Mouse (Mus musculus): ENCODE measurements at regions not wholly inside any gene's neighbourhood (a gene's known extent, or its start where the extent isn't known, plus 50 kb on each side); places are given as distances from the start of the nearest gene placed in this dataset.
"Not testable (repeated sequence)": the region's sequence is repeated elsewhere in the genome, so short reads cannot be mapped to it uniquely, and the experiment has no call there.

- no peak for DNase-seq (ENCODE audit: low read depth, low spot score)
These were observed 1914.7 kb downstream of the Efna5 start for GRCm38 (mm10) chr17:60966401-60966800.

GRCm38 (mm10) chr17:60965660-60966059 is 1915.5 kb downstream of the Efna5 start:
- no peak for DNase-seq (ENCODE audit: low read depth, low spot score)

- DNase-seq (ENCODE audit: low read depth, low spot score), result no peak
These were observed 1929.7 kb downstream of the Efna5 start for GRCm38 (mm10) chr17:60951464-60951863.

- DNase-seq (ENCODE audit: low read depth, low spot score), result no peak
These were observed 1924.8 kb upstream of the Nudt12 start for GRCm38 (mm10) chr17:60937754-60938508.

- no peak for DNase-seq (ENCODE audit: low read depth, low spot score)
These were observed 1921.1 kb upstream of the Nudt12 start for GRCm38 (mm10) chr17:60934223-60934622.

GRCm38 (mm10) chr17:60925822-60926383 is 1912.7 kb upstream of the Nudt12 start:
- DNase-seq (ENCODE audit: low read depth, low spot score), result peak; percentile 4

- DNase-seq (ENCODE audit: low read depth, low spot score), result not testable (repeated sequence)
These were observed 1869.5 kb upstream of the Nudt12 start for GRCm38 (mm10) chr17:60882721-60883120.

GRCm38 (mm10) chr17:60857445-60857844 is 1844.3 kb upstream of the Nudt12 start:
- no peak for DNase-seq (ENCODE audit: low read depth, low spot score)

- no peak for DNase-seq (ENCODE audit: low read depth, low spot score)
These were observed 1841.5 kb upstream of the Nudt12 start for GRCm38 (mm10) chr17:60854659-60855058.

GRCm38 (mm10) chr17:60838794-60839193 is 1825.6 kb upstream of the Nudt12 start:
- not testable (repeated sequence) for DNase-seq (ENCODE audit: low read depth, low spot score)

- no peak for DNase-seq (ENCODE audit: low read depth, low spot score)
These were observed 1819.4 kb upstream of the Nudt12 start for GRCm38 (mm10) chr17:60832531-60832930.

GRCm38 (mm10) chr17:60830498-60830897 is 1817.3 kb upstream of the Nudt12 start:
- no peak for DNase-seq (ENCODE audit: low read depth, low spot score)

GRCm38 (mm10) chr17:60804715-60805449 is 1791.7 kb upstream of the Nudt12 start:
- no peak for DNase-seq (ENCODE audit: low read depth, low spot score)

GRCm38 (mm10) chr17:60762270-60762669 is 1749.1 kb upstream of the Nudt12 start:
- DNase-seq (ENCODE audit: low read depth, low spot score), result no peak

GRCm38 (mm10) chr17:60761100-60761499 is 1747.9 kb upstream of the Nudt12 start:
- no peak for DNase-seq (ENCODE audit: low read depth, low spot score)

GRCm38 (mm10) chr17:60742856-60743255 is 1729.7 kb upstream of the Nudt12 start:
- no peak for DNase-seq (ENCODE audit: low read depth, low spot score)

GRCm38 (mm10) chr17:60738211-60738610 is 1725.0 kb upstream of the Nudt12 start:
- no peak for DNase-seq (ENCODE audit: low read depth, low spot score)

- DNase-seq (ENCODE audit: low read depth, low spot score), result no peak
These were observed 1707.0 kb upstream of the Nudt12 start for GRCm38 (mm10) chr17:60720138-60720537.

- DNase-seq (ENCODE audit: low read depth, low spot score), result no peak
These were observed 1704.9 kb upstream of the Nudt12 start for GRCm38 (mm10) chr17:60717931-60718621.

GRCm38 (mm10) chr17:60717494-60717893 is 1704.3 kb upstream of the Nudt12 start:
- DNase-seq (ENCODE audit: low read depth, low spot score), result no peak
